Mouse (Mus musculus): ENCODE measurements around the gene Ddias.
"Not testable (repeated sequence)": the region's sequence is repeated elsewhere in the genome, so short reads cannot be mapped to it uniquely, and the experiment has no call there.

Gene Ddias

DNA sequence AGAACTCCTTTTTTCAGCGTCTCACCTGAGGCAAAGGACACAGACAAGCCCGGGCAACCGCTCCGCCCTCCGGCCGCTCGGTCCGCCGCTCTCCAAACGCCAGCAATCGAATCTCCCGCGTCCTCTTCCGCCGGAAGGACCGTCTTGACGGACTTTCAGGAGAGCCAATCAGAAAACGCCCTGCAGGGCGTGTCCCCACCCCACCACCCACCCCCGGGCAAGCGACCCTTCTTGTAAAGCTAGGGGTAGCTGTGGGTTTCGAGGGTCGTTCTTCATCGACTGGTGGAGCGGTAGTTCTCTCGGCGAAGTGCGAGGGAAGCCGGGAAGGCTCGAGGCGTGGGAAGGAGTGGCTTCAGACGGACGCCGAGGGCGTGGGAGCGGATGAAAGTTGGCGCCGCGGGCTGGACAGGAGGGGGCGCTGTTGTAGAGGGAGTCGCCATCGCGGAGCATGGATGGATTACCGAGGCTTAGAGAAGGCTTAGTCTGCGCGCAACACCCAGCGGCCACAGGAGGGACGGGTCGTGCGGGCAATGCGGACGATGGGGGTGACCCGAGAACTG lies at the start of gene Ddias, which contains the start of gene Prcp:
Ddias (minus strand) TSS at position 132 of the 560 bp plus-strand sequence.
Prcp (plus strand) TSS at position 355 of the 560 bp plus-strand sequence.
- DNase-seq (ENCODE audit: extremely low spot score), result peak; percentile 95

DNA sequence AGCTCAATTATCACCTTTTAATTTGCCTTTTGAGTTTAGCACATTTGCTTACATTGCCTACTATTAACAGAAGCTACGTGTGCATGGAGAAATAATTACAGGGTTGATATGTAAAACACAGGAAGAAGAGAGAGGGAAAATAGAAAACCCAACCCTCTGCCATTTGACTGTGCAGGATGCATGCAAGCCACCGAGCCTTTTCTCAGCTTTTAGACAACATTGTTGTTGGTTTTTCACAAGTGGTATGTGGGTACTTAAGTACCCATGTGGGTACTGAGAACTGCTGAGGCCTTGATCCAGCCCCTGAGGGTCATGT lies 46.8 kb upstream of the Ddias start:
- no peak for DNase-seq (ENCODE audit: extremely low spot score)

DNA sequence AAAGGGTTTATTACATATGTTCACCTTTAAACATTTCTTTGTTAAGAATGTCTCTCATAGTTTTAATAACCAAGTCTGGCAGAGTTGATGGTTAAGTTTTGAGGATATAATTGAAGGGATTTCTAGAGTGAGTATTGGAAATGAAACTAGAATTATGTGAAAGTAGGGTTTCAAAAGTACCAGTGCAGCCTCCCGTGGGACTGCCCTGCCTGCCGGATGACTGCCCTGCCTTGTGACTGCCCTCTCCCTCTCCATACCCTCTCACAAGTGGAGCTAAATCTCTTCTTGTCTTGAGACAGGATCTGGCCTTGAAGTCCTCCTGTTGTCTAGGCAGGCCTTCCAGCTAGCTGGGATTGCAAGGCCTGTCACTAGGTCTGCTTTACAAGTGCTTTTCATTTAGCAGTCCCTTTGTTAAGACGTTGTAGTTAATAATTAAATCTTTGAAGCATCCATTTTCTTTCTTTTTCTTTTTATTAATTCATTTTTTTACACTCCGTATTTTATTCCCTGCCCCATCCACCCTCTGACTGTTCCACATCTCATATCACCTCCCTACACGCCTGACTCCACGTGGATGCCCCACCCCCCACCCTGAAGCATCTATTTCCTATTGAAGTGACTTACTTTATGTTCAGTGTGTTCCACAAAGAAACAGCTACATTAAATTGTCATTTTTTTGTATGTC lies 46.3 kb upstream of the Ddias start:
- DNase-seq (ENCODE audit: extremely low spot score), result no peak

DNA sequence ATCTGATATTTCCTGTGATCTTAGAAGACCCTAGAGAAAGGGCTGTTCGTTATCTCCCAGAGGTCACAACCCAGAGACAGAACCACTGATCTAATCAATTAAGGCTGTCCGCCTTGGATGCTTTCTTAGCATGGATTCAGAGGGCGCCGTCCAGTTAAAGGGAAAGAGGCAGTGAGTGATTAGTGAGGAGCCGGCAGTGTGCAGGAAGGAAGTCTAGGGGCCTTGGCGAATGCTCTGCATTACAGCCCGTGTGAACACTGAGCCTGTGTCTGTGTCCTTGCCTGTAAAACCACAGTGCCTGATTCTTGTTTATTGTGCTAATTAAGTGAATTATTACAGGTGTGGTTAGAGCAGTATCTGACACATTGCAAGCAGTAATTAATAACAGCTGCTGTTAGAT lies 30.2 kb upstream of the Ddias start:
- not testable (repeated sequence) for DNase-seq (ENCODE audit: extremely low spot score)

DNA sequence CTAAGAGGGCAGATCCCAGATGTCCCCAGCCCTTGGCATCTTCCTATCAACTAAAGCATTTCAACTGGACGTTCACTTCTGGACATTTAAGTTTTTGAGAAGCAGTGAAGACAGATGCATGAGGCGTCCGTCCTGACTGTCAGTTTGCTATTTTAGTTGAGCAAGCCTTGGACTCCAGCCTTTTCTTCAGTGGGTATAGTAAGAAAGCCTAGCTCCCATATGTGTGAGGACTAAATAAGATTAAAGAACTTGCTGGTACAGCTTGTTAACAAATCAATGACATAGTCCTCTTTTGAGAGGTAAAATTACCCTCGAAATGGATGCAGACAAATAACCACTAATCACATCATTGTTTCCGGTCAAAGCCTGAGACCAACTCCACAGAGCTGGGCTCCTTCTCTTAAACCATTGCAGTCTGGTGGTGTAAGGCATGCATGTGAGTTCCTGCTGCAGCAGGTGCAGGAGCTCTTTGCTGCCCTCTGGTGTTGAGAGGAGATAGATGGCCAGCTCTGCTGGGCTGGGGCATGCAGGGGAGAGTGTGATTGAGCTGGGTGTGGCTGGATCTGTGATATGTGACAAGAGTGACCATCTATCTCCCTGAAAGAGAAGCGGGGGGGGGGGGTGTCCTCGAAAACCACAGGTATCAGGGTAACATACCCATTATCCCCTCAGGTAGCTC lies 29.5 kb upstream of the Ddias start:
- DNase-seq (ENCODE audit: extremely low spot score), result peak; percentile 71

DNA sequence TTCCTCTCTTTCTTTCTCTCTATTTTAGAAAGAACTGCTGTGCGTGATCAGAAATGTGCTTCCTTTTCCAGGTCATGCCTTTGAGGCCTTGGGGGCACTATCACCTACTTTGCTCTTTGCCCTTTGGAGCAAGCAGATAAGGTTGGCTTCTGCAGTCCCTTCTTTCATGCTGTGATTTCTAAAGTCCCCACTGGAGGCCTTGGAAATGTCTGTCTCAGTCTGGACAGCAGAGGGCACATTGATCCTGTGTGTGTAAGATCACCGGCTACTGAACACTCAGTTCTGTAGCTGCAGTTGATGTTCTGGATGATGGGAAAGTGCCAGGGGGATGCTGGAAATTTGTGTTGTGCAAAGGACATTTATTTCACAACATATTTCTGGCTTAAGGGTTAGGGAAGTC lies 23.0 kb upstream of the Ddias start:
- no peak for DNase-seq (ENCODE audit: extremely low spot score)

DNA sequence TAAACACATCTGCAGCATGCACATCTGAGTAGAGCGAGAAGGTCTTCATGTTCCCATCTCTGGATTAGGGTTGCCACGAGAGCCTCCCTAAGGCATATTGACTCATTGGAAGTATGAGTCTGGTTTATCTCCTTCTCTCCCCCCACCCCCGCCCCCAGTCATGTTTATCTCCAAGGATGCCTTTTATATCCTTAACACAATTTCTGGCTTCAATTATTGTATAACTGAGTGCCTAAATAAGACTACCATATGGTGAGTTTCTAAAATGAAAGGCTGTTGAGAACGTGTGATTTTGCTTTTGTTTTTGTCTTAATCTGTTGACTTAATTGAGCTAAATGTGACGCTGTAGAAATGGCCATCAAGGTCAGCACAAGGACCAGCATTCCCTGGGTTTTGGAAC lies 22.0 kb upstream of the Ddias start:
- DNase-seq (ENCODE audit: extremely low spot score), result no peak

DNA sequence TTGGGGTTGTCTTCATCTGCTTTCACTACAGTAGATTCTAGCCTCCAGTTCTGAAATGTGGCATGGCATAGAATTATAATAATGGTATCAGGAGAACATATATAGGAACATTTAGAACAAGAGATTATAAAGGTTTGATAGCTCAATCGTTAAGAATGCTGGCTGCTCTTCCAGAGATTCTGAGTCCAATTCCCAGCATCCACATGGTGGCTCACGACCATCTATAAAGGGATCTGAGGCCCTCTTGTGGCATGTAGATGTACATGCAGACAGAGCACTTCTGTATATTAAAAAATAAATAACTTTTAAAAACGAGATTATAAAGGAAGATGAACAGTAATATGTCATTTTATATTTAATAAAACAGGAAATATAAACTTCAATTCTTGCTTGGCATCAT lies 19.4 kb upstream of the Ddias start:
- no peak for DNase-seq (ENCODE audit: extremely low spot score)

DNA sequence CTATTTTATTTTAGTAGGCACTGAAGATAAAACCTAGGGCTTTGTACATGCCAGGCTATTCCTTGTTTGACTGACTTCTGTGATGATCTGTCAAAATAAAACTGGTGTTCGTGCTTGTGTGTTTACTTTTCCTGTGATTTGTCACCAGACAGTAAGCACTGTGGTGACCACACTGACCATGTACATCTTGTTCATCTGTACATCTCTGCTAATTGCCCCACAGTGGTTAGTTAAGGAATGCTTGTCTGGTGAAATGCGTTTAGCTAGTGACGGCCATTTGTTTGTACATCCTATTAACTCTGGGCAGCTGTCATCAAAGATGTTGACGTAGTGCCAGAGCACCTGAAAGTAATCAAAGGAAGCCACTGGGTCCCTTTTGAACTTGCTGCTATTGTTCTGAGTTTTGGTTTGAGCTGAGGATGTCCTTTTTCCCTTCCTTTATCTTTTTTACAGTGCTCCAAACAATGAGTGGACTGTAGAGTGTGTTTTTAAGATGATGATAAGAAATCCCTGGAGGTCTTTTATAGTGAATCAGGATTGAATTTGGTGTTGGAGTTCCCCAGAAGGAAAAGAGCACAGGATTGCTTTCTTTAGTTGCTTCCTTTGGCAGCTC lies 16.7 kb upstream of the Ddias start:
- DNase-seq (ENCODE audit: extremely low spot score), result no peak

DNA sequence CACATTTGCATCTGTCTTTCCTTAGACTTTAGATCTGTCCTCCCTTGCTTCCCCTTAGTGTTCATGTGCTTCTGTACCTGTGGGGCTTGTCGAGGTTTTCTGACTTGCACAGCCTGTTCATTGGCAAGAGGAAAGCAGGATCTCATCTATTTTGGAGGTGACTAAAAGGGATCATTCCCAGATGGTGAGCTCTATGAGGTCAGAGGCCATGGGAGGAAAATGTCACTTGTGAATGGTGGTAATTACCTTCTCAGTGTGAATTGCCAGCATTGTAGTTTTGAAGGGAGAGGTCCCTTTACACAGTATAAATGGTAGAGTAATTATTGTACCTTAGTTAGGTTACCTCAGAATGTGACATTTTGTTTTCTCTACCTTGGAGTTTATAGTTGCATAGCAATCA lies 16.2 kb upstream of the Ddias start:
- no peak for DNase-seq (ENCODE audit: extremely low spot score)

DNA sequence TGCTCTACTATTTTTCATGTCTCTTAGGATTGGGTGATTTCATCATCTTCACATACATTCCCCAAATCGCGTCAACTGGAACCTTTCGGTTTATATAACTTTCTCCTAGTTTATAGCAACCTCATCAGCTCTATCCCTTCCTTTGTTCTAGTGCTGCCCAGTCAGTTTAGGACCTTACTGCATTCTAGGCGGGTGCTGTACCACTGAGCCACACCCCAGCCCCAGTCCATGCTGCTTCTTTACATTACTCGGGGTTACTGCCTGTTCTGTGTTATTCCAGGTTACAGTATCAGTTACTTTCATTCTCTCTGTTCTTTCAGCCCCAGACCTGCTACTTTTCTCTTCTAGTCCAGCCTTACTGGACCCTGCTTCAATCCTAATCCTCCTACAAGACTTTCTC lies 13.2 kb upstream of the Ddias start:
- no peak for DNase-seq (ENCODE audit: extremely low spot score)

DNA sequence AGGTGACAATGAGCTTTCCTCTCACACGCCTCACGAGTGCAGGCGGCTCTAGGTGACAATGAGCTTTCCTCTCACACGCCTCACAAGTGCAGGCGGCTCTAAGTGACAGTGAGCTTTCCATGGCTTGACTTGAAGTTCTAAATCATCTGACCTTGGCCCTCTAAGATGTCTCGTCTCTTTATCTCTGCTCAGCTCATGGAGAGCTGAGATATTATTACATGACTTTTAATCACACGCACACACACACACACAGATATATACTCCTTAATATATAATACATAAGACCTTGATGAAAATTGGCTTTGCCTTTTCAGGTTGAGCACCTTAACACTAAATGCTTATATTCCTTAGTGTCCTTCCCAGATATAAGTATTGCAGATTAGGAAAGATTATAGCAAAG lies 12.8 kb upstream of the Ddias start:
- DNase-seq (ENCODE audit: extremely low spot score), result no peak

DNA sequence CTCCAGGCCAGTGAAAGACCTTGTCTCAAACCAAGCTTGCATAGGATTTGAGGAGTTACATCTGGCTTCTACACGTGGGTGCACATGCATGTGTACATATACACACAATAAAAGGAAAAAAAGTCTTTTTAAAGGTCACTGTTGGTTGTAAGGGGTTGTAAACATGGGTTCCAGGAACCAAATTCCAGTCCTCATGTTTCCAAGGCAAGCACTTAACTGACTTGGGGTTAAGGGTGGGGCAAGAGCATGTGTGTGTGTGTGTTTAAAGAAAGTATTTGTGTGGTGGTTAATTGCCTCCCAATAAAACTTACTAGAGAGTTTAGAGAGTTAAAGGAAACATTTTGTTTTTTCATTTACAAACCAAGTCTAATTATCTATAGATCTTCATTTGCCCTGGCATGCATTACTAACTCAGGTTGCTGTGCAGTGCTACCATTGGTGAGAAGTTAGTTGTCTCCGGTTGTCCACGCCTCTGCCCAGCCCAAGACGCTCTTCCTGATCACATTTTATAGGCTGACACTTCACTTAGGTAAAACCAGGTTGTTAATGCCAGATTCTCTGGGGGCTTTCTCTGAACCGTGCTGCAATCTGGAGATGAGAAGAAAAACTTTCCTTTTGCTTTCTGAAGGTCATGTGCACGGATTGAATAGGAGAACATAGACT lies 11.1 kb upstream of the Ddias start:
- DNase-seq (ENCODE audit: extremely low spot score), result no peak

DNA sequence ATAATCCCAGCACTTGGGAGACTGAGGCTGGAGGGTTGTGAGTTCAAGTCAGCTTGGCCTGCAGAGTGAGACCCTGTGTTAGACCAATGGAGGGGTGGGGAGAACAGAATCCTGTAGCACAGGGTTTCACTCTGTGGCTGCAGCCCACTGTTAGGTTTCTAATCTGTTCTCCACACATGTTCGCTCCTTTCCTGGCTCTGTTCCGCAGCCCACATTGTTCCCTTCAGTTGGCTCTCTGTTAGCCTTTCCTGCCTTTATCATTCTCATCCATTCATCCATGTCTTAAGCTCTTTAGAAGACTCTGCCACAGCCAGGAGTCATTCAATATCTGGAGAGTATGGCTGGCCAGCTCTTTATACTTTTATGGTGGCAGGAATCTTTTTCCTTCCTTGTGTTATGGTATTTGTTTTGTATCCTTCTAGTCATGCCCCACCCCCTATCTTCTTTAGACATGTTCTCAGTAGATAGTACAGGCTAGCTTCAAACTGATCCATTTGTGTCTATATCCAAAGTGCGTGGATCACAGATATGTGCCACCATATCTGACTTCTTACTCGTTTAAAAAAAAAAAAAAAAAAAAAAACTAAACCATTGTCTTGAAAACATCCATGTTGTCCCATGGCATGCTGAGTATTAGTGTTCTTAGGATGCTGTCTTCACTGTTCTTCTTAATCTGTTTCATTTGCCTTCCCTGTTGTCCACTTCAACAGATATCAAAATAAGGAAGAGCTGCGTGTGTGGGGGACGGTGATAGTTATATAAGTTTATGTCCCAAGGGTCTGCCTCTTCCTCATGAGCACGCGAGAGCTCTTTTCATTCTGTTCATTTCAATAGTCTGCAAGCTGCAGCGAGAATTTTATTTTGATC lies 10.0 kb upstream of the Ddias start:
- DNase-seq (ENCODE audit: extremely low spot score), result no peak

DNA sequence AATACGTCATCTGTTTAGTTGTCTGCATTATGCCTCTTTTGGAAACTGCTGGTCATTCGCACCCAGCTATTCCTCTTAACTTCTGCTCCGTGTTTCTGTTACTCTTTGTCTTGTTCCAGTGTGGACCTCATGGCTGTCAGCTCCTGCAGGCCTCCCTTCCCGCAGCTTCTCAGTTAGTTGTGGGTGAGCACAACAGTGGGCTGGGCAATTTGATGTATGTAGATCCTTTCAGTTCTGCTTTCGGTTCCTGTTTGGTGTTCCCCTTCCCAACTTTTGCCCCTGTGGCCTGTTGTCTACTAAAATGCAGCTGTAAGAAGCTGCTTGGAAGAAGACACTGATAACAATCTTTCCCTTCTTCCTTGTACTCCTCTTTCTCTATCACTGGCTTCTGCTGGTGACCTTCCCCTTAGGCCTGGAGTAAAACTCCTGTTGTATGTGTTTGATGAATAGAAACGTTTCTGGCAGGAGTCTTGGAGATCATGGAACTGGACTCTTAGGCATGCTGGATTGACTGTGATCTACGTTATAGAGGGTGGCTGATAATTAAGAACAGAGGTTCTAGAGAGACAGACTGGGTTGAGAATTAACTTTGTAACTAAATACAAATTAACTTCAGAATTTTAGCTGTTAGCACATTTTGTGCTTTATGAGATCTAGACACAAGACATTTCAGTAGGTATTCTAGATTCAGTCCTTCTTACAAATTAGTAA lies 4.7 kb upstream of the Ddias start:
- DNase-seq (ENCODE audit: extremely low spot score), result no peak

DNA sequence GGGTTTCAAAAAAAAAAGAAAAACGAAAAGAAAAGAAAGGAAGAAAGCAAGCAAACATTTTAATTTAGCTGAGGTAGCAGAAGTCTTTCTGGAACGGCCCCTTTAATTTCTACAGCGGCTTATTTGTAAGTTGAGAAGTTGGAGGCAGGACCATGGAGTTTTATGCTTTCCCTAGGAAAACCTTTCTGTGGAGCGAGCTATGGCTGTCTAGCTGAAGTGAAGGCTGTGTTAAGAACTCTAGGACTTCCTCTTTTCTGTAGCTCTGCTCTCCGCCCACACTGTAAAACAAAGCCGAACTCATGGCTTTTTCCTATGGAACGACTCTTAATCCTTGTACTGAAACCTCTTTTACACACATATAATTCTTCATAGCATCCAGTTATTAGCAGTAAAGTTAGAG lies 2.5 kb upstream of the Ddias start:
- DNase-seq (ENCODE audit: extremely low spot score), result no peak

DNA sequence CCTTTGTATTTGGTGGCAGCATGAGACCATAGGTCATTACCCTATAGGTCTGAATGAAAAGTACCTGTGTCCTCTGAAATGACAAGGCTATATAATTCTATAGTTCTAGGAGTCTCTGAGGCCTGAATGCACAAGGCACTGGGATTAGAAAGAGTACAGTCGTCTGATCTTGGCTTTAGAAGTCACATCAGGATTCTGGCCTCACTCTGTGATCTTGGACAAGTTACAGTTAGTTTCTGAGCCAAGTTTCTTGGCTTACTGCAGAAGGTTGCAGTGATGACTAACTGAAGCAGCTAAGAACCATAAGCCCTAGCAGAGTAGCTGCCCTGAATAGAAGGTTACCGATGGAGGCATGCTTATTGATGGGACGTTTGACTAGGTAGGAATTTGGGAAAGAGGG lies 2.0 kb upstream of the Ddias start:
- DNase-seq (ENCODE audit: extremely low spot score), result no peak

DNA sequence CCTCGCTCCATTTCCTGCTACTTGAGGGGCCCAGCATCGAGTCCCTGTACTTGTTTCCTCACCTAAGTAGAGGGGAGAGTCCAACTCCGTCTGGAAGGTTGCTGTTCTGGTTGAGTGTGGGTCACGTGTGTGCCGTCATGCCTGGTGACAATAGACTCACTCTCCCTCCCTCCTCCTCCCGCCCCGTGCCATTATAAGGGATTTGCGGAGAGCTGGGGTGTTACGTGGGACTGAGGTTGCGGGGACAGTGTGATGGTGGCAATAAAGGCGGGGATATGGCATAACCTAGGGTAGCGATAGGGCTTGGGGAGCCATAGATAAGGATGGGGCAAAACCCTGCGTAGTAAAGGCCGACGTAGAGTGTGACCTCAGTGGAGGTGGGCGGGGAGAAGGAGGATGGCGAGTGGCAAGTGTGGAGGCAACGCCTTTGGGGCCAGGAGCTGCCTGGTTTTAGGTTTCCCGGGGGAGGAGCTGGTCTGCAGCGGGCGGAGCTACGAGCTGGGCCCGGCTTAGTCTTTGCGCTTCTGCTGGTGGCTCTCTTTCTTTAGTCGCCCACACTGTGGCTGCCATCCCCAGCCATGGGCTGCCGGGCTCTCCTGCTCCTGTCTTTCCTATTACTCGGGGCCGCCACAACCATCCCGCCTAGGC lies 838 bp upstream of the Ddias start:
- peak; percentile 94 for DNase-seq (ENCODE audit: extremely low spot score)

DNA sequence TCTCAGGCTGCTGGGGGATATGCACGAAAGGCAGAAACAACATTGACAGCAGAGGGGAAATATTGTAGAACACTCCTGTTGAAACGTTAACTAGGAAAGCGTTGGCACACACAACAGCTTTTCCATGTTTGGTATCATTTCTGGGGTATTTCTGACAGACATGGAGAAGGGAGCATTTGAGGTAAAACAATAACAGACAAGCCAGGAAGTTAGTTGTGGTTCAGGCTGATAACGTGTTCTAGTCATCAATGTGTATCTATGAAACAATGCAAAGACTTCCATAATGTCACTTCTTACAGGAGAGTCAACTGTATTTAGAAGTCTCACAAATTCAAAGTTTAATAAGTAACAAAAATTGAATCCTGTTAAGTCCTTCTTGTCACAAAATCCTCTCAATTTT lies 2.5 kb downstream of the Ddias start:
- no peak for DNase-seq (ENCODE audit: extremely low spot score)

DNA sequence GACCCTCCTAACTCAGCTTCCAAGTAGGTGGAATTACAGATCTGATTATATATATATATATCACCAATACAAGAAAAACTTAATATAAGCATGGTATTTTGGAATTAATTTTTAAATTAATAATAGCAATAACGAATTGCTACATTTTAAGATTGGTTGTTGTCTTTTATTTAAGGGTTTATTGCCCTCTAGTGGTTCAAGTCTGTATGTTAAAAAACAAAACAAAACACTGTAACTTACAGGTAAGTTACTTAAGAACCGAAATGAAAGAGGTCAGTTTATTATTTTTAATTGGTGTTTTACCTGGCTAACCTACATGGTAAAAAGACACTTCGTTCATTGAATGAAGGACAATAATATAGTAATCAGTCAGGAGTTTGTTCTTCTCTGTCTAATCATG lies 3.9 kb downstream of the Ddias start:
- no peak for DNase-seq (ENCODE audit: extremely low spot score)
